Mouse (Mus musculus) brain, embryonic 14.5 days (tissue): Measurements from ENCODE around the gene Sh3yl1.

ENCODE experiments used
- CTCF ChIP-seq: fragments of 200-500 bp; IDR thresholded peaks from 2 replicates; pipeline ENCODE4 v1.5.1; 2012; ENCODE audit warnings: inconsistent platforms, mild to moderate bottlenecking, moderate library complexity, borderline replicate concordance; ENCODE audit not compliant: insufficient read depth, insufficient read length; ENCODE audit errors: extremely low read depth
- POLR2A ChIP-seq: fragments of 200-500 bp; IDR thresholded peaks from 2 replicates; pipeline ENCODE4 v1.6.1; 2012; ENCODE audit warnings: mild to moderate bottlenecking, inconsistent platforms, borderline replicate concordance; ENCODE audit not compliant: poor library complexity, insufficient read depth, insufficient read length, severe bottlenecking; ENCODE audit errors: extremely low read depth

GRCm38 (mm10) chr12:30943057-30943986, 31.9 kb downstream of the Sh3yl1 start:
- TF ChIP-seq CTCF = no peak
- no peak for TF ChIP-seq POLR2A
